Mouse (Mus musculus) embryo, embryonic 10.5 days (tissue): Measurements from ENCODE around the gene Cxcl17.

Experiments
- DNase-seq: peaks from one replicate; pipeline ENCODE4 v3.0.0-alpha.2; 2015; ENCODE audit warnings: low spot score

Gene Cxcl17

GRCm38 (mm10) chr7:25391856-25392453, 20.7 kb downstream of the Cxcl17 start:
- DNase-seq: no peak

- DNase-seq: no peak
These were observed 21.7 kb downstream of the Cxcl17 start for GRCm38 (mm10) chr7:25390986-25391385.

DNA sequence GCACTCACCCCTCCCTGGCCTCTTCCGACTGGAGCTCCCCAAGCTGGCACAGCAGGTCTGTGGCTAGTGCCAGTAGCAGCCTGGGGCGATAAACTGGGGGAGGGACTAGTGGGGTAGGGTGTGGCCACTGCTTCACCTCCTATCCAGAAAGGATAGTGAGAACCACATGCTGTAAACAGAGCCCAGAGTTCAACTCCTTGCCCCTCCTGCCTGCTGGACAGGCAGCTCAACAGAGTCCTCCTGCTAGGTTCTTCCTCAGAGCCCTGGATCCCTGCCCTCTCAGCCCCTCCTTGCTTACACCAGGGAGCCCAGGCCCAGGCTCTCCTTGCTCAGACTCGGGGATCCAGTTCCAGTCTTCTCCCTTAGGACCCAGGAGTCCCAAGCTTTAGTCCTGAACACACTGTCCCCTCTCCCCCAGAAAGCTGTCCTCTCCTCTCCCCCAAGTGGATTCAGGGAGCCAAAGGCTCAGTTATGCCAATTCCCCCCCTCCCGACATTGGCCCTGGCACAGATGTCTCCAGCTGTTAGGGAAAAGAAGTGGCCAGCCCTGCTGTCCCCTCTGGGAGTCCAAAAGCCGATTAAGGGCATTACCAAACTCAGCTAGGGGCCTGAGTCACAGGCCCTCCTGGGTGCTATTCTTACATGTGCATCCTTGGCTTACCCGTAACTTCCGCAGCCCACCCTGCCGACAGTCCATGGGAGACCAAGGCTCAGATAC, 22.5 kb downstream of the Cxcl17 start:
- no peak for DNase-seq

DNA sequence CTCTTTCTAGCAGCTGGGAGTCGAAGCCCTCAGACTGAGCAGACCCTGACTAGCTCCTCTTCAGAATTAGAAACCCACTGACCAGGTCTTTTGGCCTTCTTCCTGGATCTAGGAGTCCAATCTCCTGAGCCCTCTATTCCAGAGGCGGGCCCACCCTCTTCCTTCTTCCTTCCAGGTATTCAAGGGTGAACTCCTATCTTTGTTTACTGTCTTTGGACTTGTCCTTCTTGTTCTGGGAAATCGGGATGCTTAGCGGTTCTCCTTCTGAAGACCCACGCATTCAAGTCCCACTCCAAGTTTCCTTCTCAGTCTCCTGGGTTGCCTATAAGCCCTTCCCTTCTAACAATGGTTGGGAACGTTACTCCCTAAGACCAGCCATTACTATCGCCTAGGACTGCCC, 23.8 kb downstream of the Cxcl17 start:
- DNase-seq: no peak

- no peak for DNase-seq
These were observed 24.8 kb downstream of the Cxcl17 start for GRCm38 (mm10) chr7:25387811-25388440.

DNA sequence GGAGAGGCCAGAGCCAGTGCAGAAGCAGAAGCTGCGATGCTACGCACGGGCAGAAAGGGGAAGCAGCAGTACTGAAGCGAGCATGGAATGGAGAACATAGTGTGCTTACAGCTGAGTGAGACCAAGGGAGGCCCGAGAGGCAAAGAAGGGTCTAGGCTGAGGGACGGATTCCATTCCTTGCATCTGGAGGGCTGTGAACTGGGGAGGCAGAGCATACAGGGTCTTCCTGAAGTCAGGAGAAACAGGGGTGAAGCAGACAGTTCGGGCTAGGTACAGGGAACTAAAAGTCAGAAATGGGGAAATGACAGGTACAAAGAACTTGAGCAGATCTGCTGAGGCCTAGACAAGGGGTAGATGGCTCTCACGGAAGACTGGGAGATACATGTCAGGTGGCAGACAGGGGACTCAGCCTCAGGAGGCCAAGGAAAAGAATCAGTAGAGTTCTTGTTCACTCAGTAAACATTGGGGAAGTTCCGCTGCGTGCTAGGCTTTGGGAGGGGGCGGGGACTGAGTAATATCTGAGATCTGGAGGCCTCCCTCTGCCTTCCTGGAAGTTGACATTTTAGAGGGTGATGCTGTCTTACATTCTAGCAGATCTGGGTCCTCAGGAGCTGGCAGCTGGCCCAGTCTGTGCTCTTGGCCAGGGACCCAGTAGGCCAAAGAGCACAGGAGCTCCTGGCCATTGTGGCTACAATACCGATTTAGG, 26.7 kb downstream of the Cxcl17 start:
- DNase-seq: no peak

GRCm38 (mm10) chr7:25385259-25385658, 27.4 kb downstream of the Cxcl17 start:
- DNase-seq: no peak

- no peak for DNase-seq
These were observed 27.9 kb downstream of the Cxcl17 start for GRCm38 (mm10) chr7:25384818-25385217.

DNA sequence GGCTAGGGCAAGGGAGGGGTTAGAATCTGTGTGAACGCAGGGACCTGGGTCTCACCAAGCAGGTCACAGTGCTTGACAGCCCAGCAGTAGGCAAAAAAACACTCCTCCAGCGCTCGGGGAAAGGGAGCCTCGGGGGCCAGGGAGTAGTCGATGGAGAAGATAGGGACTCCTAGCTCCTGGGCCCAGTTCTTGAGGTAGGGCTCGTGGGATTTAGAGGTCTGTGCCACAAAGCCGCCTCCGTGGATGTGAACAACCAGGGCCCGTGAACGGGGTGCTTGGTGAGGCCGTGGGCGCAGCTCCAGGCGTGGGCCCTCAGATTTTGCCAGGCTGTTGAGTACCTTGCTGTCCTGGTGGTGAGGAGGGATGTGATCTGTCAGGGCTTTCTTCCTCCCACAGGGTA, 28.4 kb downstream of the Cxcl17 start:
- DNase-seq: no peak

DNA sequence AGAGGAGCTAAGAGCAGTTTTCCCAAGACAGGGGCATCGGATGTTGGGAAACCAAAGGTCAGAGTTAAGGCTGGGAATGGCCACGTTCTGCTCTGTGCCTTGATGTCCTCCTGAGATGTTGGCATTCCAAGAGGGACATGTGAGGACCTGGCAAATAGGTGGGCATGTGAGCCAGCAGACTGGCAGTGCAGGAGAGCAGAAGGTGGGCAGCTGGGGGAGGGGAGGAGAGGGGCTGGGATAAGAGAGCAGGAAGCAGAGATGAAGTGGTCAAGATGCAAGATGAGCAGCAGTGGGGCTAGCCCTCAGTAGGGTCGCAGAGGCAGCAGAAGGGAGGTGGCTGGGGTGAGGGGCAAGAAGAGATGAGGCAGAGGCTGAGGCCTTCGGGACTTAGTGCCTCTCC, 28.8 kb downstream of the Cxcl17 start:
- no peak for DNase-seq

GRCm38 (mm10) chr7:25383385-25383784, 29.3 kb downstream of the Cxcl17 start:
- DNase-seq: no peak

DNA sequence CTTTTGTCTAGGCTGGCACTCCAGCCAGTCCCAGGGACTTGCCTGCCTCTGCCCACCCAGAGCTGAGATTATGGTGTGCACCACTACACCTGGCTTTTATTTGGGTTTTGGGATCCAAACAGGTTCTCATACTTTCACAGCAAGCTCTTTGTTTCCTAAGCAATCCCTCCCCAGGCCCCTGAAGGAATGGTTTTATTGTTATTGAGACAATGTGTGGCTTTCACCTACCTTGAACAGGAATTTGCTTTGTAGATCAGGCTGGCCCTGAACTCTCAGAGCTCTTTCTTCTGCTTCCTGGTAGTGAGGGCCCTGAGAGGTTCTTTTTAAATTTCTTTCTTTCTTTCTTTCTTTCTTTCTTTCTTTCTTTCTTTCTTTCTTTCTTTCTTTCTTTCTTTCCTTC, 30.1 kb downstream of the Cxcl17 start:
- DNase-seq: no peak

- no peak for DNase-seq
These were observed 31.4 kb downstream of the Cxcl17 start for GRCm38 (mm10) chr7:25381284-25381680.

GRCm38 (mm10) chr7:25380392-25381283, 32.0 kb downstream of the Cxcl17 start:
- no peak for DNase-seq

DNA sequence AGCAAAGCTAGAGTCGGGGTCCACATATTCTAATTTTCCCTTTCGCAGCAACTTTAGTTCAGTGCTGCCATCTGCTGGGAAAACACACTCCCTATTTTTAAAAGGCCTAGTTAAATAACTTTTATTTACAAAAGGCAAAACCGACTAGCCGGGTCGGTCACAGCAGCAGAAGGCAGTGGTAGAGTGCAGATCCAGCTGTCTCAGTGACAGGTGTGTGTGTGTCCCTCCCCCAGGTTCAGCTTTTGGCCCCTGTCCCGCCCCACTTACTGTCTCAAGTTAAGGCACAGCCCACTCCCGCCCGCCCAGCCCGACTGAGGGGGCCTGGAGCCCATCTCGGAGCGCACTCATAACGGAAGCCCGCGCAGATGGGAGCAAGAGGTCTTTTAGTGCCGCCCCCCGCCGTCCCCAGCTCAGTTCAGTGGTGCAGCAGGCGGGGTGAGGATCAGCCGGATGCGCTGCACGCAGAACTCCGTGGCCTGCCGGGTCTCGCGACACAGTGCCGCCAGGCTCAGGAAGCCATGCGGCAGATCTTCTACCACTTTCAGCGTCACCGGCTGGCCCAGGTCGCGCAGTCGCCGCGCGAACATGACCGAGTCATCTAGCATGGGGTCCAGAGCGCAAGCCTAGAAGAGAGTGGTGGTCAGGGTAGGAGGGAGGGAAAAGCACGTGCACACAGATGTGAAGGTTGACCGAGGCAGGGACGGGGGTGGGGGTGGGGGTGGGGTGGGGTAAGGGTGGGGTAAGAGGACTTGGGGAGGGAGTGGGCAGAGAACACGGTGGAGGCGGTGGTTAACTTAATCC, 32.9 kb downstream of the Cxcl17 start:
- DNase-seq: peak; percentile 83

DNA sequence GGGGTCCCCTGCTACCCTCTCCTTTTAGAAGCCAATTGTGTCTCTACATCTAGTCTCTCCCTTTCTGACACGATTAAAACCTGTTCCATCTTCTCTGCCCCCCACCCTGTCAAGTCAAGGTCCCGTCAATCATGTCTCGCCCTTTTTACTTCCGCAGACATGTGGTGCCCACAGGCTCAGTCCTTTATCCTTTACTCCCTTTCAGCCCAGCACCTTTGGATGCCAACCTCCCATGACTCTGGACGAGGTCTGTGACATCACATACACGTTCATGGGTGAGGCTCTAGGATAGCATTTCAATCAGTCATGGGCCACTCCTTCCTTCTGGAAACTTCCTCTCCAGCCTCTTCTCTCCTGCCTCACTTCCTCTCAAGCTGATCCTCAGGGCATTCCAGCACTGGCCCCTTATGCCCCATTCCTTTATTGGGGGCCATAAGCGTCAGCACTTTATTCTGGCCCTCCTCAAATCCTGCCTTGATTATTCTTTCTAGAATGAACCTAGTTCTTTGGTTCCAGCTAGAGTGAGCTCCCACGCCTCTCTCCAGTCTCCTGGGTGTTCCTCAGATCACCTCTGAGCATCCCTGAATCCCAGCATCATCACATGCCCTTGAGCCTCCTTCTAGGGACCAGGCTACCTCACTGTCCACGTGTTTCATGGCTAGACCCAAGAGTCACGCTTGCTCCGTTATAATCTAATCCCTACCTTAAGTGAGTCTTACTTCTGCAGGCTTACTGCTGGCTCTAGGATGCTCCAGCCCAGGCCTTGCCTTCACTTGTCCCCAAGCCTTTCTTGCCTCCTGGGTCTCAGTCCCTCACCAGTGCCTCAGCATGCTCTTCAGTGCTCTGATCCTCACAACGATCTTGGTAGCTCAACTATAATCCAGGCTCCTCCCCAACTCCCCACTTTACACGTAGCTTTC, 34.2 kb downstream of the Cxcl17 start:
- no peak for DNase-seq

- peak; percentile 27 for DNase-seq
These were observed 35.5 kb downstream of the Cxcl17 start for GRCm38 (mm10) chr7:25377100-25377700.

DNA sequence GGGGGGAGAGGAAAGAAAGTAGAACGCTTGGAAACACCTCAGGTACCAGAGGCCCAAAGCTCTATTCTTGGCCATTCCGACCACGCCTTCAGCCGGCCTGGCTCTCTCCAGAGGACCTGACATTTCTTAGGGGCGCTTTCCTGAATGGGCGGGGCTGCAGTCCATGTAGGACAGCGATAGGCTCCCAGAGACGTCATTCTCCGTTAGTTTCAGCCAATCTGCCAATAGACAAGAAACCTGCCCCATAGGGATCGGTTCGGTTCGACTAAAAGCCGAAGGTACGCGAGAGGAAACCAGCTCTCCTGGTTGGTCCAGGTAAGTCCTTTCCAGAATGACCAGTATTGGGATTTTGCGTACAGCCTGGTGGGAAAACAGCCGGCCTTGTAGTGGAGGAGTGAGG, 36.1 kb downstream of the Cxcl17 start:
- peak; percentile 84 for DNase-seq

- DNase-seq: no peak
These were observed 40.2 kb downstream of the Cxcl17 start for GRCm38 (mm10) chr7:25372441-25372840.
